Mouse (Mus musculus): ENCODE results near the gene Frmd4a. TPM values are rescaled to one million over a fixed set of nuclear protein-coding genes. Genes with fewer than 3 reads are reported as not detected.

The Frmd4a gene
- total RNA-seq, 2 experiments from 2014 or later = 18.1 to 29.3 TPM

DNA sequence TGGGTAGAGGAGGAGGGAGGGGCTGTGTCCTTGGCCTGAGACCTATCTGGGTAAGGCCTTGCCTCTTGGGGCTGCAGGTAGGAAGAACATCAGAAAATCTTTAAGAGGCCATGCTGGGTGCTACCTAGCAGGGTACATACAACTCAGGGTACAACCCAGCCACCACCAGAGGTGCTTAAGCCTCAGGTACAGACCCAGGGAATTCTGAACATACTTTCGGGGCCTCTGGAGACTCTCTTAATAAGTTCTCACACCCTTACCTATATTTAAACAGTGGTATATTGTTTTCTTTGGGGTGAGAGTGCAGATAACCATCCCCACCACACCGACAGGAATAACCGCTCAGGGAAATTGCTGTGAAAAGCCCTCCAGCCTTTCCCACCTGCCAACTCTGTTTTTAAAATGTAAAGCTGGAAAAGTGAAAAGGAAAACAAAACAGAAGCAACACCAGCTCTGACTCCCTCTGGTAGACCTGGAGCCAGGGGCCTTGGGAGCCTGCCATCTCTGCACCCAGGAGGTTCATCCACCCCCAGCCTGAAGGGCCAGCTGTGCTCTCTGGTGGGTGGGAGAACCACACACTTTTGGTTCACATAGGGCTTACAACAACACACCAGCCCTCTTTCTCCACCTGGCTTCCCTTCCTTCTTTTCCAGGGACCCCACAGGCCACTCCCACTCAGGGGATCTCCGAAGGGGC, 548.9 kb downstream of the Frmd4a start:
- no peak for ATAC-seq (replicated peaks; ENCODE audit: poor library complexity)

DNA sequence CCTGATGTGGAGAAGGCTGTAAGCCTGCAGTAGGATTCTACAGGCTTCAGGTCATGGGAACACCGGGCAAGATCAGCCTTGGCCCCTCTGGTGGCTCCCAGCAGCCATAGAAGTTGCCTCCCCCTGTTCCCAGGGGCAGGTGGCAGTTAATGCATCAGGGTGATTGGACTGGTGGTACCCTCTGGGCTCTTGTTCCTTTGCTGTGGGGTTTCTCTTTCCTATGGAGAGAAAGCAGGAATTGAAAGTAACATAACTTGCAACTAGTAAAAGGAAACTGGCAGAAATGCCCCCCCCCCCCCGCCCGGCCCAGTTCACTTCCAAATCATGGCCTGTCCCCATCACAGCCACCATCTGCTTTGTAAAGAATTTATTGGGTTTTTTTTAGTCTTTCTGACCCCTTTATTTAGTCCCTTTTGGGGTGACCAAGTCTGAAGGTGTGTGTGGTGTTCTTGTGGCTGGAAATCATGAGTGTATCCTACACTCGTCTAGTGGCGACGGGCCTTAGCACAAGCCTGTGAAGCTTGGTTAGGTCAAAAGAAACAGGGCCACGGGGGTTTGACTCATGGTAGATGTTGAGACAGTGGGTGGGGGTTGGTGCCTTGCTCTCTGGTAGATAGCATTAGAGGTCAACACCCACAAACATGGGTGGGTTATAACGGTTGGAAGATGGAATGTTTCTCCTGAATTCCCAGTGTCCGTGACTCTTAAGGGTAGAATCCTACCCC, 549.6 kb downstream of the Frmd4a start:
- peak; percentile 27; the same call in 1 of the 2 replicates for ATAC-seq (replicated peaks; ENCODE audit: poor library complexity)

DNA sequence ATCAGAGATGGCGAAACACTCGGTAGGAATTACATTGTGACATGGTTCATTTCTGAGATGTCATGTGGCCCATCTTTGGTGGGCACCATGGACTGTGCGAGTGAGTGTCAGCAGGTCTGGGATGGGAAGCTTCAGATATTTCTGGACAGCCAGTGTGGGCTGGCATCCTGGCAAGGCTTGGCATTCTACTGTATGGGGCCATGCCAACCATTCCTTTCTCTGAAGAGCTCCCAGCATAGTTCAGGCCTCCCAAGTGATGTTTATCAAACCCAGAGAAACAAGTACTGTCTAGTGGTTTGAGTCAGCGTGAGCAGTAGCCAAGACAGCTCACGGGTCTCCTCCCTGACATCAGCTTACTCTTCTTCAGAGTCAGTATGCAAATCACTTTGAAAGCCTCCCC, 551.5 kb downstream of the Frmd4a start:
- no peak for ATAC-seq (replicated peaks; ENCODE audit: poor library complexity)

DNA sequence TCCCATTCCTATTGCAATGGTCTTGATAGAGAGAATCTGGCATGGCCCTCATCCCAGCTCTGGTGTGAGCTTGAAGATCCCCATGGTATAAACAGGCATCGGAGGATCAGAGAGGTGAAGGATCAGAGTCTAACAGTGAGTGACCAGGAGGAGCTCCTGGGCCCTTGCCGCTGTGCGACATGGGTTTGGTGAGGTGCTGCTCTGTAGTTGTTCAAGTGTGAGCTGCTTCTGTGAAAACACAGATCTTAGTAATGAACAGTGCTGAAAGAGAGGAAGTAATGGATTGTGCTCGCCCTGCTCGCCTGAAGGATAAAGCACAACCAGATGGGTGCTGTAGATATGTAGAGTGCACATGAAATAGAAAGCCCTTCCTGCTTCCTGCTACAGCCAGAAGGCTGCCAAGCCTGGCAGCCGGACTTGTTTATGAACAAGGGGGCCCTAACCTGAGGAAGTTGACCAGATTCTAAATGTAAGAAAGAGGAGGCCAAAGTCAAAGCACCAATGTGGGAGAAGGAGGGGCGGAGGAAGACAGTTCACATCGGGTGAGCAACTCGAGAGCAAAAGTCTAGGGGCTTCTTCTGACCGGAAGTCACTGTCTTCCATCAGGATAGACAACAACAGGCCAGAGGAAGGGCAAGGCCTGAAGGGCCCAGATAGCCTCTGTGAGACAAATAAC, 552.8 kb downstream of the Frmd4a start:
- peak; percentile 68 for ATAC-seq (replicated peaks; ENCODE audit: poor library complexity)

DNA sequence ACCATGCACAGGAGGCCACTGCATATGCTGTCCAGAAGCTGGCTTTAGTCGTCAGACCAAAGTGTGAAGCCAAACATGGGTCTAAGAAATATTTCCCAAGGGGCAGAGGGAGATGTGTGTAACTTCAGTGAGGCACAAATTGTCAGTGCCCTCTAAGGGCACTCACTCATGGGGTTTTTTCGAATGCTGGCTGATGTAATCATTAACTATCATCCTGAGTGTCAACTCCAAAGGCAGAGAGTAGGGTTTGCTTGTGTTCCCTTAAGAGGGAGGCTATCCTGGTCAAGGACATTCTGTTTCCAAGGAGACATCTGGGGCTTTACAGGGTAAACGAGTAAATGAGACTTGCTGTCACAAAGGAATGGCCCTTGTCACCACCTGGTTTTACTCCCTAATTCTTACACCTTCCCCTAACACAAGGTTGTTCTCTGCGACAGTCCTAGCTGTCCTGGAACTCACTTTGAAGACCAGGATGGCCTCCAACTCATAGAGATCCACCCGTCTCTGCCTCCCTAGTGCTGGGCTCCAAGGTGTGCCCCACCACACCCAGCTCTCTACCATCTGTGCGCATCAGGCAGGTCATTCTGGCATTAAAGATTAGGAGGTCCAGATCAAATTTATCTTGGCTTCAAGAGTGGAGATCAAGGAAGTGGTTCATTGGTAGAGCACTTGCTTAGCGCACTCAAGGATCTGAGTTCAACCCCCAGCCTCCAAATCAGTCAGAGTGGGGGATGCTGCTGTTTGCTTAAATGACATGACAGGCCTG, 555.2 kb downstream of the Frmd4a start:
- ATAC-seq (replicated peaks; ENCODE audit: poor library complexity) = peak; percentile 16

DNA sequence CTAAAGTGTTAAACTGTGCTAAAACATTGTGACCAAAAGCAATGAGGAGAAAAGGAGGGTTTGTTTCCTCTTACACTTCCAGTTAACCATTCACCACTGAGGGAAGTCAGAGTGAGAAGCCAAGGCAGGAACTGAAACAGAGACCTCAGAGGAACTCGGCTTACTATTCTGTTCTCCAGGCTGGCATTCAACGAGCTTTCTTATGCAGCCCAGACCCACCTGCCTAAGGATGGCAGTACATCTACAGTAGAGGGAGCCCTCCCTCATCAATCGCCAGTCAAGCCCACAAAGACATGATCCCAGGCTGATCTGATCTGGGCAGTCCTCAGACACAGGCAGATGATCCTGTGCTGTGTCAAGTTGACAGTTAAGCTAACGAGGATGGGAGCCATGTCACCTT, 555.9 kb downstream of the Frmd4a start:
- peak; percentile 38 for ATAC-seq (replicated peaks; ENCODE audit: poor library complexity)

DNA sequence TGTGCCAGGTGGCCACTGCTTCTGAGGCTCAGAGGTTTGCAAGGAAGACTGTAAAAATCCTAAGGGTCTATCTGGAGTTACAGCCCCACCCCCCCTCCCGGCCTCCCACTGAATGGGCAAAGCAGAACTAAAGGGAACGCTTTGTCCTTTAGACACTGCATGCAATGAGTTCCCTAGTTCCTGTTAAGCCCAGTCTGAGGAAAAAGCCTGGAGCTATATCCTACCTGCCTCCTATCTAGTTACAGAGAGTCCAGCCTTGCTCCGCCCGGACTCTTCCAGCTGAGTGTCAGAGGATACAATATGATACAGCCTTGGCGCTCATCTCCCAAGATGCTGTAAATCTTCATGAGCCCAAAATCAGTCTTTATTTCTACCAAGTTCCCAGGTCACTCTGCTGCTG, 556.7 kb downstream of the Frmd4a start:
- no peak for ATAC-seq (replicated peaks; ENCODE audit: poor library complexity)

DNA sequence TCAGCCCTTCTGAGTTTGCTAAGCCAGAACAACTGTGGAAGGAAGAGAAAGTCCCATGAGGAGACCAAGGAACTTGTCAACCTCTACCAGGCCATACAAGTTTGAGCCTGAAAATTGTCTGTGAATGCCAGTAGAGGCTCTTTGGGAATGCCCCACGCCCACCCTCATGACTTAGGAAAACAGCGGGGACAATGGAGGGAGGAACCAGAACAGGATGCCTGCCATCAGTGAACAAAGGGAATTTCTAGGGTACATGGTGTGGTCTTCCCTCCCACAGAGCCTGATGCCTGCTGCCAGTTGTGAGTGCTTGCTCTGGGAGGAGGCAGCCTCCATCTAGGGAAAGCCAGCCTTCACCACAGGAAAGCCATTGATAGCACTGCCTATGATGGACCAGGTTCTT, 557.6 kb downstream of the Frmd4a start:
- no peak for ATAC-seq (replicated peaks; ENCODE audit: poor library complexity)

DNA sequence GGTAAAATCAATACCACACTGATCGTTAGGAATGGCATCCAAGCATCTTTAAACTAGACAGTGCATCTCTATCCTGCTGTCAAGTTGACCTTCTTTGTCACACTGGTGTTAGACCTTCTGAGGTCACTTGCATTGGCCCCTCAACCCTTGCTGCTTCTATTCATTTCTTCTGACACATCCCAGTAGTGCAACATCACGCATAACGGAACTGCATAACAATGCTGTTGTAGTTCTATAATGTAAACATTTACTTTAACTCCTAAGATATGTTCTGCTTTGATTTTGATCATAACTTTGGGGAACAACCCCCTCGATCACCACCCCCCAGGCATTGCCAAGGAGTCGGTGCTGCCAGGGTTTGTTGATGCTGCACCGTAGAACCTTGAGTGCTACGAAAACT, 558.5 kb downstream of the Frmd4a start:
- ATAC-seq (replicated peaks; ENCODE audit: poor library complexity) = no peak

DNA sequence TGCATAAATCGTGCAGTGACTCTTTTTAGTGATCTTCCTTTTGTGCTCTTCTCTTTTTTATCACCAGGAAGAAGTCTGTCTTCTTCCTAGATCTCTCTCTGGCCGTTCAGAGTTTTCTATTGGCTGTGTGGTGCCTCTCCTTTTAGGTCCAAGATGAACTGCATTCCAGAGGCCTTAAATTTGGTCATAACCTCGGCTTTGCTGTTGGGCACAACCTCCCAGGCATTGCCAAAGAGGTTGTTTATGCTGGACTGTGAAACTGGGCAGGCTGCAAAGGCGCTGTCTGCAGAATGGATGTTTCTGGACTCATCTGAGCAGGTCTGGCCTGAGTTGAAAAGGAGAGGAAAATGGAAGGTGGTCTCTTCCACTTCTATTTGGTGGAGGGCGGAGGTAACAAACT, 560.8 kb downstream of the Frmd4a start:
- ATAC-seq (replicated peaks; ENCODE audit: poor library complexity) = no peak

DNA sequence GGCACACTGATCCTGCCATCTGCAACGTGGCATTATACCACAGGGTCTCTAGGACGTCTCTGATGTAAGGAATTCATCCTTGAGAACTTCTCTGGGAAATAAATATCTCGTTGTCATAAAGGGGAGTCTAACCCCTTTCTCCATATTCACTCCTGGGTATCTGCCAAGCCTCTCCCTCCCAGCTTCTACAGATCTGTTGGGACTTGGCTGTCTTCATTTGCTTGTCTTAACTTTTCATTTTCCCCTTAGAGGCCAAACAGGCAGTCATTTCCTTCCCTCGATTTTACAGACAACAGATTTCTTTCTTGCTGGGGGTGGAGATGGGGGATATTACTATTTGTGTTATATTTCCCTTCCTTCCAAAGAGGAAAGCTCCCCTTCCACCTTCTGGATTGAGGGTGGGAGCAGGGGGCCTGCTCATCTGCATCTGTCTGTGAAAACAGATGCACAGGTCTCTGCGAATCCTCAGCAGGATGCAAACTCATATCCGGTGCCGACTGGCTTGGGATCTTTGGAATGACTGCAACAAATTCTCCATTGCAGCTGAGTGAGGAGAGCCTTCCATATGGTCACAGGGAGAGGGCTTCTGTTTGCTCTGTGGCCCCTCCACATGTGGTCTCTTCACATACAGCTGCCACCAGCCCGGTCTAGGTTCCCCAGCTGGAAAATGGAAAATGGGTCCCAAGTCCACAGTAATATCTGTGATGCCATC, 562.0 kb downstream of the Frmd4a start:
- ATAC-seq (replicated peaks; ENCODE audit: poor library complexity) = no peak

DNA sequence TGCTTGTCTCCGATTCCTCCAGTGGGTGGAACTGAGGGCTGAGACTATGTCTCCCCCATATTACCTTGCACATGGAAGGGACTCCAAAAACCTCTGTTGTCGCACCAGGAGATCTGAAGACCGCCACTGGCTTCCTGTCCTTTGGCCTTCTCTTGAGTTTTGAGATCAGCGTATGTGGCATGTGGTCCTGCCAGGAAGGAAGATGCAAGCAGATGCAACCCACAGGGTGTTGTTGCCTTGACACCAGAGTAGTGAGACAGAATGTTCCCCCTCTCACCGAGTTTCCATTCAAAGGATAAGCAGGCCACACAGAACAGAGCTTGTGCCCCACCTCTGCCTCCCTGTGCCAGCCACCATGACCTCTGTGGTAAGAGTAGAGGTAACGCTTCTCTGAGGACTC, 563.1 kb downstream of the Frmd4a start:
- peak; percentile 65 for ATAC-seq (replicated peaks; ENCODE audit: poor library complexity)

DNA sequence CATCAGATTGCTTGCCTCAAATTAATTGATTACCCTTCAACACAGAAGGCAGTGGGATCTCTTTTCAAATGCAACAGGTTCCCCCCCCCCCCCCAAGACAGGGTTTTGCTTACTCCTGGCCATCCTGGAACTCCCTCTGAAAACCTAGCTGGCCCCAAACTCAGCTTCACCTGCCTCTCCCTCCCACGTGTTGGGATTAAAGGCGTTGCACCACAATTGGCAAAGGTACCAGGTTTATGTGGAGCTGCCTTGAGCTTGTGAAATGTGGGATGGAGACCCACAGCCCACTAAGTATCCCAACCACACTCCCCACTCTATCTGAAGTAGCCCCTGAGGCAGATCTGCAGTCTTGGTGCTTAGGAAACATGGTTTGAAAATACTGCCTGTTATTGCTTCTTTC, 565.4 kb downstream of the Frmd4a start:
- ATAC-seq (replicated peaks; ENCODE audit: poor library complexity) = no peak

DNA sequence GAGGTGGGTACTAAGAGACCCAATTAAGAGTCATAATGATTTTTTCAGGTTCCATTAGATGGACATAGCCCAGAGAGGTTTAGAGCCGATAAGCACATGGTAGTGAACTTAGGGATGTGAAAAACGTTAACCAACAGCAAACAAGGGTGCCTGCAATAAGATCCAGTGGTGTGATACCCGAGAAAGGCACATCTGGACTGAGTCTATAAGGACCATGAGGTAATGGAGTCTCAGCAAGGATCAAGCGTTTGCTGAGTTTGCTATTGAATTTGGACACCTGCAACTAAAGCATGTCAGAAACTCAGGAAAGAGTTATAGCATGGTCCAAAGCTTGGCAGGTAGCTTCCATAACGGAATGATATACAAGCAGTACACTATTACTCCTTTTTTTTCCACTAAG, 566.7 kb downstream of the Frmd4a start:
- ATAC-seq (replicated peaks; ENCODE audit: poor library complexity) = no peak

DNA sequence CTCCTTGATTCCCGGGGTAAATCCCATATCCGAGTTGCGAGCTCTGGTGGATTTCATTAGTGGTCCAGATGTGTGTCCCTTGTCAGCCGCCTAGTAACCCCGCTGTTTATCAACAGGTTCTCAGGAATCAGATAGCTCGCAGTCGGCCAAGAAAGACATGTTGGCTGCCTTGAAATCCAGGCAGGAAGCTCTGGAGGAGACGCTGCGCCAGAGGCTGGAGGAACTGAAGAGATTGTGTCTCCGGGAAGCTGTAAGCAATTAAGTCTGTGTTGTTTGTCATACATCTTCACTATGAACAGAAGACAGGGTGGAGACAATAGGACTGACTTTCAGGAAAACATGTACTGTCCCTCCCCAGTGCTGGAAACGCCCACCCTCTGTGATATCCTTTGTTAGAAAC, 568.7 kb downstream of the Frmd4a start:
- ATAC-seq (replicated peaks; ENCODE audit: poor library complexity) = no peak

DNA sequence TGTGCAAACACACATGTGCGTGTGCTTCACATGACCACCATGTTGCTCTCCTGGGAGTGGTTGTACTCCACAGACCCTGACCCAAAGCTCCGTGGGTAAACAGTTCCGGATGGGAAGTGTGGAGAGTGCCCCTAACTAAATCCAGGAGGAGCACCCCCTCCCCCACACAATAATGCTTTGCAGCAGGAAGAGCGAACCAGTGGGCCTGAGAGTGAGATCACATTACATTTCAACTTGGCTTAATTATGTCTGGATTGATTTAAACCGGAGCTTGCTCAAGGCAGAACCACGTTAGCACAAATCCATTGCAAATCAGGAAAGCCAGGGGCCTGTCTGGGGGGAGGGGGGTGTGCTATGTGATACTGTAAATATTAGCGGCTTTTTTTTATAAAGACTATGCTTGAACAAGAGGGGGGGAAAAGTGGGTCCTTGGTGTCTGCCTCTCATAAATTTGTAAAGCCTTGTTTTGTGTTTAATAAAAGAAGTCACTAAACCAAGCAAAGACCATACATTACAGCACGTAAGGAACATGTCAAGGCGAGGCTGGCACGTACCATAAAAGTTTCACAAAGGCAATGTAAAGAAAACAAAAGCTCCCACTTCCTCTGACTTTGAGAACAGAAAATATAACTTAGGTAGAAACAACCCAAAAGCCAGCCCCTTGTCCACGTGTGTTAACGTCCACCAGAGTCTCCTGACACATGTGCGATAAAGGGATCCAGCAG, 570.3 kb downstream of the Frmd4a start:
- ATAC-seq (replicated peaks; ENCODE audit: poor library complexity) = no peak

DNA sequence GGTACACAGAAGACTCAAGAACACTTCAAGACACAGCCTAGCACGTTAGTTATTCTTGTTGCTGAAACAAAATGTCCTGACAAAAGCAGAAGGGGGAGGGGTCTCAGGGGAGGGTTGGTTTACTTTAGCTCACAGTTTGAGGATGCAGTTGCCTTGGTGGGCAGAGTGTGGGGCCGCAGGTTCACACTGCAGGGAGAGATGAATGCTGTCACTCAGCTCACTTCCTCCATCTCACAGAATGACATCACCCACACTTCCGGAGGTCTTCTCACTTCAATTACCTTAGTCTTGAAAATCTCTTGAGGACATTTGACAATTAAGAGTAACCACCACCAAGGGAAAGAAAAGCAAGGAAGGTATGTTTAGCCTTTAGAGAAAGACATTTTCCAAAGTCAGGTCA, 574.1 kb downstream of the Frmd4a start:
- no peak for ATAC-seq (replicated peaks; ENCODE audit: poor library complexity)

DNA sequence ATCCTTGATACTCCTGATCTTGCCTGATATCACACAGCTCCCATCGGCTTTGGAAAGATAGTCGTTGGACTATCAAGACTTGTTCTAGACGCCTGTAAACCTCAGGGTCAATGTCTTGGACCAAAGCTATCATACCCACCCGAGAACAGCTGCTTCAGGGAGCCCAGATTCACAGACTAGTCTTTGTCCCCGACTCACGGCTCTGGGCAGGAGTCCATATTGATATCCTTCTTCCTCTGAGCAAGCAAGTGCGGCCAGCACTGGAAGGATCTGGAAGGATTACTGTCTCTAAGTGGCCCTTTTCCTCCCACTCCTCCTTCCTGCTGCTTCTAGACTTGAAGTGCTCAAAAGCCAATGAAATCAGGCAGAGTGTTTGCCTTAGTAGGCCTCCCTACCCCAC, 575.1 kb downstream of the Frmd4a start:
- ATAC-seq (replicated peaks; ENCODE audit: poor library complexity) = no peak

DNA sequence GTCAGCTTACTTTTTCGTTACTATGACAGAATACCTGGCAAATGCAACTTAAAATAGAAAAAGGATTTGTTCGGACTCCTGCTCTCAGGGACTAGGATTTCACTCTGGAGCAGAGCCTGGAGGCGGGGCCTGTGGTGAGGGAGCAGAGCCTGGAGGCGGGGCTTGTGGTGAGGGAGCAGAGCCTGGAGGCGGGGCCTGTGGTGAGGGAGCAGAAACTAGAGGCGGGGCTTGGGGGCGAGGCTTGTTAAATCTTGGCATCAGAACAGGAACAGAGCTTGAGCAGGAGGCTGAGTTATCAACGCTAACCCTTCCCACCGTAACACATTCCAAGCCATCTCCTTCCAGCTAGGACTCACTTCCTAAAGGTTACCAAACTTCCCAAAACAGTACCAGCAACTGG, 575.9 kb downstream of the Frmd4a start:
- ATAC-seq (replicated peaks; ENCODE audit: poor library complexity) = peak; percentile 97

DNA sequence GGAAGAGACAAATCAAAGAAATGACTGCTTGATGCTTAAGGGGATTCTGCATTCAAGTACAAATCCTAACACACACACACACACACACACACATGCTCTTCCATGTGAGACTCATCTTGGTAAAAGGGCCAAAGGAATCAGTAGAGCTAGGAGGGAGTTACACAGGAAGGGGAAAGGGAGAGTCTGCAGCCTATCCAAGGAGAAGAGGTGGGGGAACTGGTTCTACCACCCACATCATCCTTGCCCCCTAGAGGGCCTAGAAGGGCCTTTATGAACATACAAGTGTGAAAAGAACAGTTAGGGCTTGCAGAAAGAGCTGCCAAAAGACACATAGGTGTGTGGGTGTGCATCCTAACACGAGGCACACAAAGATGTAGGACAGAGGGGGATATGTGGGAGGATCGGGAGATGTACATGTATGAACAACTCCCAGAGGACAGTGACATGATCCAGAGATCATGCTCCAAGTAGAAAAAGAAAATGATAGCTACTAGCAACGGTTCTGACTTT, 576.4 kb downstream of the Frmd4a start:
- no peak for ATAC-seq (replicated peaks; ENCODE audit: poor library complexity)

All from megakaryocyte progenitor cell, adult 5-6 weeks (primary cell).